Mouse (Mus musculus): ENCODE results near the gene Grik4. TPM values are rescaled to one million over a fixed set of nuclear protein-coding genes. Genes with fewer than 3 reads are reported as not detected.

Grik4 gene
- total RNA-seq, 1 experiment from 2014 or later: not detected

- ATAC-seq (replicated peaks; ENCODE audit: insufficient number of reproducible peaks, low FRiP score, low TSS enrichment, poor library complexity, severe bottlenecking): no peak
These were observed 125.0 kb downstream of the Grik4 start for GRCm38 (mm10) chr9:42819247-42819646.

GRCm38 (mm10) chr9:42816815-42817214 lies 127.5 kb downstream of the Grik4 start:
- no peak for ATAC-seq (replicated peaks; ENCODE audit: insufficient number of reproducible peaks, low FRiP score, low TSS enrichment, poor library complexity, severe bottlenecking)

GRCm38 (mm10) chr9:42809146-42809545 lies 135.1 kb downstream of the Grik4 start:
- ATAC-seq (replicated peaks; ENCODE audit: insufficient number of reproducible peaks, low FRiP score, low TSS enrichment, poor library complexity, severe bottlenecking): no peak

GRCm38 (mm10) chr9:42808394-42808793 lies 135.9 kb downstream of the Grik4 start:
- ATAC-seq (replicated peaks; ENCODE audit: insufficient number of reproducible peaks, low FRiP score, low TSS enrichment, poor library complexity, severe bottlenecking): no peak

GRCm38 (mm10) chr9:42803061-42803491 lies 141.2 kb downstream of the Grik4 start:
- ATAC-seq (replicated peaks; ENCODE audit: insufficient number of reproducible peaks, low FRiP score, low TSS enrichment, poor library complexity, severe bottlenecking): no peak

GRCm38 (mm10) chr9:42801929-42802328 lies 142.4 kb downstream of the Grik4 start:
- no peak for ATAC-seq (replicated peaks; ENCODE audit: insufficient number of reproducible peaks, low FRiP score, low TSS enrichment, poor library complexity, severe bottlenecking)

GRCm38 (mm10) chr9:42800138-42800537 lies 144.2 kb downstream of the Grik4 start:
- no peak for ATAC-seq (replicated peaks; ENCODE audit: insufficient number of reproducible peaks, low FRiP score, low TSS enrichment, poor library complexity, severe bottlenecking)

- no peak for ATAC-seq (replicated peaks; ENCODE audit: insufficient number of reproducible peaks, low FRiP score, low TSS enrichment, poor library complexity, severe bottlenecking)
These were observed 144.6 kb downstream of the Grik4 start for GRCm38 (mm10) chr9:42799694-42800093.

GRCm38 (mm10) chr9:42799242-42799641 lies 145.1 kb downstream of the Grik4 start:
- no peak for ATAC-seq (replicated peaks; ENCODE audit: insufficient number of reproducible peaks, low FRiP score, low TSS enrichment, poor library complexity, severe bottlenecking)

- ATAC-seq (replicated peaks; ENCODE audit: insufficient number of reproducible peaks, low FRiP score, low TSS enrichment, poor library complexity, severe bottlenecking): no peak
These were observed 146.0 kb downstream of the Grik4 start for GRCm38 (mm10) chr9:42798280-42798679.

GRCm38 (mm10) chr9:42797276-42797675 lies 147.0 kb downstream of the Grik4 start:
- no peak for ATAC-seq (replicated peaks; ENCODE audit: insufficient number of reproducible peaks, low FRiP score, low TSS enrichment, poor library complexity, severe bottlenecking)

- no peak for ATAC-seq (replicated peaks; ENCODE audit: insufficient number of reproducible peaks, low FRiP score, low TSS enrichment, poor library complexity, severe bottlenecking)
These were observed 148.4 kb downstream of the Grik4 start for GRCm38 (mm10) chr9:42795881-42796280.

- ATAC-seq (replicated peaks; ENCODE audit: insufficient number of reproducible peaks, low FRiP score, low TSS enrichment, poor library complexity, severe bottlenecking): no peak
These were observed 150.3 kb downstream of the Grik4 start for GRCm38 (mm10) chr9:42794006-42794405.

- no peak for ATAC-seq (replicated peaks; ENCODE audit: insufficient number of reproducible peaks, low FRiP score, low TSS enrichment, poor library complexity, severe bottlenecking)
These were observed 150.7 kb downstream of the Grik4 start for GRCm38 (mm10) chr9:42793581-42793980.

GRCm38 (mm10) chr9:42792381-42792780 lies 151.9 kb downstream of the Grik4 start:
- ATAC-seq (replicated peaks; ENCODE audit: insufficient number of reproducible peaks, low FRiP score, low TSS enrichment, poor library complexity, severe bottlenecking): no peak

GRCm38 (mm10) chr9:42791779-42792178 lies 152.5 kb downstream of the Grik4 start:
- no peak for ATAC-seq (replicated peaks; ENCODE audit: insufficient number of reproducible peaks, low FRiP score, low TSS enrichment, poor library complexity, severe bottlenecking)

GRCm38 (mm10) chr9:42791346-42791745 lies 152.9 kb downstream of the Grik4 start:
- no peak for ATAC-seq (replicated peaks; ENCODE audit: insufficient number of reproducible peaks, low FRiP score, low TSS enrichment, poor library complexity, severe bottlenecking)

GRCm38 (mm10) chr9:42788471-42788870 lies 155.8 kb downstream of the Grik4 start:
- ATAC-seq (replicated peaks; ENCODE audit: insufficient number of reproducible peaks, low FRiP score, low TSS enrichment, poor library complexity, severe bottlenecking): no peak

GRCm38 (mm10) chr9:42786882-42787281 lies 157.4 kb downstream of the Grik4 start:
- ATAC-seq (replicated peaks; ENCODE audit: insufficient number of reproducible peaks, low FRiP score, low TSS enrichment, poor library complexity, severe bottlenecking): no peak

- no peak for ATAC-seq (replicated peaks; ENCODE audit: insufficient number of reproducible peaks, low FRiP score, low TSS enrichment, poor library complexity, severe bottlenecking)
These were observed 158.0 kb downstream of the Grik4 start for GRCm38 (mm10) chr9:42786286-42786685.

GRCm38 (mm10) chr9:42785173-42785830 lies 159.0 kb downstream of the Grik4 start:
- ATAC-seq (replicated peaks; ENCODE audit: insufficient number of reproducible peaks, low FRiP score, low TSS enrichment, poor library complexity, severe bottlenecking): no peak

Measured in monocyte, adult 5-6 weeks (primary cell).